Mouse (Mus musculus): ENCODE measurements at regions not wholly inside any gene's neighbourhood (a gene's known extent, or its start where the extent isn't known, plus 50 kb on each side); places are given as distances from the start of the nearest gene placed in this dataset.

DNA sequence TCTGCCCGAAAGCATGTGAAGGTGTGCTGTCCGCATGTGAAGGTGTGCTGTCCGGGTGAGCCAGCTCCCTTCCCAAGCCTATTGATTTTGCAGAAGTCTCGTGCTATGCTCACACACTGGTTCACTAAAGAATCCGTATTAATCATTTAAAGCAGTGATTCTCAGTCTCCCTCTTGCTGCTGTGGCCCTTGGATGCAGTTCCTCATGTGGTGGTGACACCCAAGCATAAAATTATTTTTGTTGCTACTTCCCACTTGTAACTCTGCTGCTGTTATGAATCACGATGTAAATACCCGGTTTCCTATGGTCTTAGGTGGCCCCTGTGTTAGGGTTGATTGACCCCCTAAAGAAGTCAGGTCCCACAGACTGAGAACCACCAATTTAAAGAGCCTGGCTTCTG lies 55.7 kb upstream of the Emb start:
- no peaks in the 10 kb centered on the region for H3K9me3 ChIP-seq (ENCODE audit: control insufficient read depth, low read length)
- H3K36me3 ChIP-seq (ENCODE audit: control insufficient read depth, insufficient read depth): no peaks in the 10 kb centered on the region
- H3K4me2 ChIP-seq (ENCODE audit: low read length): no peak overlapping the region
- H3K4me3 ChIP-seq (replicated peaks; ENCODE audit: low read length): no peak overlapping the region
- no peak overlapping the region for H3K27ac ChIP-seq (ENCODE audit: low read length)
- H3K27me3 ChIP-seq (replicated peaks; ENCODE audit: control insufficient read depth, insufficient read depth, low read length): no peaks in the 10 kb centered on the region
- no peaks in the 10 kb centered on the region for H3K4me1 ChIP-seq (replicated peaks; ENCODE audit: control insufficient read depth, insufficient read depth, low read length)
- 91% methylated on average over 7 of the region's 7 CpGs for WGBS
- no peak for ATAC-seq
- no peak overlapping the region for H3K9ac ChIP-seq (replicated peaks; ENCODE audit: low read depth, low read length)

DNA sequence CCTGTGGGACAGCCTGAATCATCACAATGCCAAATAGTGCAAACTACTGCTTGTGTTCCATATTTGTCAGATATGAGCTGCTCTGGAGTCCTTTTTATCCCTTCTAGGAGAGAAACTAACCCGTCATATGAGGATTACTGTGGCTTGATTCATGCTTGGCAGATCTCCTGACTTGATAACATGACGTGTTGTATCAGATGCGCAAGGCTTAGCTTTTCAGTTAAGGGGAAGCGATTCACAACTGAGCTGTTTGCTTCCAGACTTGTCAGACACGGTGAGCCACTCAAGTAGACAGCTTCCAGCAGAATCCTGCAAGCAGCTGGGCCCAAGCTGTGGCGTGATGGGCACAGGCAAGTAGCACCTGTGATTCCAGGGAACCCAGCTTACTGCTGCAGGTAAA lies 64.5 kb upstream of the Emb start:
- Histone ChIP-seq H3K9me3 (ENCODE audit: control insufficient read depth, low read length) (no peaks in the 10 kb centered on the region), H3K4me2 (ENCODE audit: low read length) (no peak overlapping the region), H3K36me3 (ENCODE audit: control insufficient read depth, insufficient read depth) (no peaks in the 10 kb centered on the region), H3K4me3 (replicated peaks; ENCODE audit: low read length) (no peak overlapping the region), H3K9ac (replicated peaks; ENCODE audit: low read depth, low read length) (no peak overlapping the region), H3K4me1 (replicated peaks; ENCODE audit: control insufficient read depth, insufficient read depth, low read length) (0 out of 2 replicates have a peak, but pooled peaks cover 2% of the 10 kb centered on the region), H3K27me3 (replicated peaks; ENCODE audit: control insufficient read depth, insufficient read depth, low read length) (no peaks in the 10 kb centered on the region), H3K27ac (ENCODE audit: low read length) (no peak overlapping the region)
- peak; percentile 57 for ATAC-seq
- 70% methylated on average over 6 of the region's 6 CpGs for WGBS

DNA sequence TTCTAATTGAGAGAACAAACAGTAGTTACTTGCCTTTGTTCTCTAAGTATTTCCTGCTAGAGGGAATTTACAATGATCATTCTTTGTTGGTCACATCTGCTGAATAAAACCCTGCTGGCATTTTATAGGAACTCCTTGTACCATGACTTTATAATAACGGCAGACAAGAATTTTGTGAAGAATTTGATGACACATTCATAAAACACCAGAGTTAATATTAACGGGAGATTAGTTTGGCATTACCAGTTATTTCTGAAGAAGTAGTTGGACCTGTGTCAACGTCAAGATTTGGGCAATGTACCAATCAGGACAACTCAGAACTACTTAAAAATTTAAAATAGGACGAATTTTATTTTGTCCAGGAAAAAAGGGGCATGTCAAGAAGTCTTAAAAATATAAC lies 65.1 kb upstream of the Emb start:
- Histone ChIP-seq H3K4me3 (replicated peaks; ENCODE audit: low read length) (no peak overlapping the region), H3K27ac (ENCODE audit: low read length) (no peak overlapping the region), H3K4me2 (ENCODE audit: low read length) (no peak overlapping the region), H3K9ac (replicated peaks; ENCODE audit: low read depth, low read length) (no peak overlapping the region), H3K27me3 (replicated peaks; ENCODE audit: control insufficient read depth, insufficient read depth, low read length) (no peaks in the 10 kb centered on the region), H3K9me3 (ENCODE audit: control insufficient read depth, low read length) (no peaks in the 10 kb centered on the region), H3K4me1 (replicated peaks; ENCODE audit: control insufficient read depth, insufficient read depth, low read length) (0 out of 2 replicates have a peak, but pooled peaks cover 2% of the 10 kb centered on the region), H3K36me3 (ENCODE audit: control insufficient read depth, insufficient read depth) (no peaks in the 10 kb centered on the region)
- 68% methylated on average over 4 of the region's 4 CpGs for WGBS
- ATAC-seq: no peak

DNA sequence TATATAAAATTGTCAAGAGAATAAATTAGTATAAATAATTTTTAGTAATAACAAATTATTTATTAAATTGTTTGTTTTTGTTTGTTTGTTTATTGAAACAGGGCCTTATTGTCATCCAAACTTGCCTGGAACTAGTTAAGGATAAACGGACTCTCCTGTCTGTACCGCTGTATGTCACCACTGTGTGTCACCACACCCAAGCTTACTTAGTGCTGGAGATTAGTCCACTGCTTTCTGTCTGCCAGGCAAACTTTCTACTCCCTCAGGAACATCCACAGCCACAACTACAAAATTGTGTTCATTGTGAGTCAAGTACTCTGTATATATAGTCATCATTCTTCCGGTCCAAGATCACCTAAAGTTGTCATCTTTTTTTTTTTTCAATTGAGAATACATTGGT lies 74.0 kb upstream of the Emb start:
- Histone ChIP-seq H3K4me3 (replicated peaks; ENCODE audit: low read length) (no peak overlapping the region), H3K4me2 (ENCODE audit: low read length) (no peak overlapping the region)
- WGBS: 91% methylated on average over 3 of the region's 3 CpGs

DNA sequence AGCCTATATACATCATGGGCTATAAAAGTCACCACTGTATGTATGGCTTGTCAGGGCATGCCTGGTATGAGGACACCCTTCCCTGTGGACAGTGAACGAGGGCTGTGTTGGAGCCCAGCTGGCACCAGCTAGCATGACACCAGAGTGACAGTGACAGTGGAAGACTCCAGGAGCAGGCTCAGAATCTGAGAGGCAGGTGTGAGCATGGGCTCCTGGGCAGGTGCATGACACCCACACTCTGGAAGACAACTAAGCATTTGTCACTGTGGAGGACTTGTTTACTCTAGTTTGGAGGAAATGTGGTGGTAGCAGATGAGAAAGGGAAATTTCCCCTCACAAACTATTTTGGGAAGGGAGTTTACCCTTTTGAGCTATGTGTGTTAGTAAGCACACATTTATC lies 76.2 kb upstream of the Emb start:
- H3K36me3 ChIP-seq (ENCODE audit: control insufficient read depth, insufficient read depth): no peaks in the 10 kb centered on the region
- ATAC-seq: no peak
- H3K4me1 ChIP-seq (replicated peaks; ENCODE audit: control insufficient read depth, insufficient read depth, low read length): no peaks in the 10 kb centered on the region
- no peak overlapping the region for H3K4me2 ChIP-seq (ENCODE audit: low read length)
- no peak overlapping the region for H3K4me3 ChIP-seq (replicated peaks; ENCODE audit: low read length)
- no peaks in the 10 kb centered on the region for H3K27me3 ChIP-seq (replicated peaks; ENCODE audit: control insufficient read depth, insufficient read depth, low read length)
- H3K27ac ChIP-seq (ENCODE audit: low read length): no peak overlapping the region
- H3K9ac ChIP-seq (replicated peaks; ENCODE audit: low read depth, low read length): no peak overlapping the region
- no peaks in the 10 kb centered on the region for H3K9me3 ChIP-seq (ENCODE audit: control insufficient read depth, low read length)
- 83% methylated on average over 1 of the region's 1 CpGs for WGBS

More for the DNA sequence above, 74.0 kb upstream of the Emb start:
- no peak overlapping the region for H3K9ac ChIP-seq (replicated peaks; ENCODE audit: low read depth, low read length)
- no peaks in the 10 kb centered on the region for H3K36me3 ChIP-seq (ENCODE audit: control insufficient read depth, insufficient read depth)
- no peaks in the 10 kb centered on the region for H3K9me3 ChIP-seq (ENCODE audit: control insufficient read depth, low read length)
- H3K27me3 ChIP-seq (replicated peaks; ENCODE audit: control insufficient read depth, insufficient read depth, low read length): no peaks in the 10 kb centered on the region
- H3K4me1 ChIP-seq (replicated peaks; ENCODE audit: control insufficient read depth, insufficient read depth, low read length): no peaks in the 10 kb centered on the region
- H3K27ac ChIP-seq (ENCODE audit: low read length): no peak overlapping the region
- no peak for ATAC-seq

DNA sequence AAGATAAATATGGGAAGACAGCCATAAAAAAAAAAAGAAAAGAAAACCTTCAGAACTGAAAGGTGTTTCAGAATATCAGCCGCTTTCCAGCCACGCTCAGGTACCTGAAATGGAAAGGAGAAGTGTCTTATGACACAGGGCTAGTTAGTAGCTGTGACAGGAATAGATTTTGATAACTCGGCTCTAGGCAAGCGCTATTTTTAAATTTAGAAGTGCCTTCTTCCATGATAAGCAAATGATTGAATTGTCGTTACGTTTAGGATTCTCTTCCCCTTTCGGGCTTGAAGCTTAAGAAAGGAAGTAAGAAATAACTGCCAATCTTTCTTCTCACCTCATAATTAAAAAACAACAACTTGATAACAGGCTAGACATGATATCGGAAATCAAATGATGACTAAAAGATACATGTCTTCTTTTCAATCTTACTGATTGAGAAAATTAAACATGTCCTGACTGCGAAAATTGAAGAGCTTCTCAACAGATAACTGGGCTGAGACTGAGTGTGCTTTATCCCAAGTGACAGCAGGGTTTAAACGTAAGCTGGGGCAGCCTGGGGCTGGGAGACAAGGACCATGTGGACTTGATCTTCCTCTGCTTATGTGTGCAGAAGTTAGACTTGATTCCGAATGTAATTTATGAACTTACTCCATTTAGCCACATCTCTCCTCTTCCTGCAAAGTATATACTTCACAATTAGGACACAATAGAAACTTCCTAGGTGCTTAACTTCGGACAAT lies 80.4 kb upstream of the Emb start:
- H3K4me1 ChIP-seq (replicated peaks; ENCODE audit: control insufficient read depth, insufficient read depth, low read length): no peaks in the 10 kb centered on the region
- H3K36me3 ChIP-seq (ENCODE audit: control insufficient read depth, insufficient read depth): no peaks in the 10 kb centered on the region
- H3K27me3 ChIP-seq (replicated peaks; ENCODE audit: control insufficient read depth, insufficient read depth, low read length): no peaks in the 10 kb centered on the region
- no peak for ATAC-seq
- WGBS: 79% methylated on average over 12 of the region's 12 CpGs
- H3K9ac ChIP-seq (replicated peaks; ENCODE audit: low read depth, low read length): no peak overlapping the region
- H3K9me3 ChIP-seq (ENCODE audit: control insufficient read depth, low read length): no peaks in the 10 kb centered on the region
- no peak overlapping the region for H3K4me3 ChIP-seq (replicated peaks; ENCODE audit: low read length)
- no peak overlapping the region for H3K27ac ChIP-seq (ENCODE audit: low read length)
- no peak overlapping the region for H3K4me2 ChIP-seq (ENCODE audit: low read length)

DNA sequence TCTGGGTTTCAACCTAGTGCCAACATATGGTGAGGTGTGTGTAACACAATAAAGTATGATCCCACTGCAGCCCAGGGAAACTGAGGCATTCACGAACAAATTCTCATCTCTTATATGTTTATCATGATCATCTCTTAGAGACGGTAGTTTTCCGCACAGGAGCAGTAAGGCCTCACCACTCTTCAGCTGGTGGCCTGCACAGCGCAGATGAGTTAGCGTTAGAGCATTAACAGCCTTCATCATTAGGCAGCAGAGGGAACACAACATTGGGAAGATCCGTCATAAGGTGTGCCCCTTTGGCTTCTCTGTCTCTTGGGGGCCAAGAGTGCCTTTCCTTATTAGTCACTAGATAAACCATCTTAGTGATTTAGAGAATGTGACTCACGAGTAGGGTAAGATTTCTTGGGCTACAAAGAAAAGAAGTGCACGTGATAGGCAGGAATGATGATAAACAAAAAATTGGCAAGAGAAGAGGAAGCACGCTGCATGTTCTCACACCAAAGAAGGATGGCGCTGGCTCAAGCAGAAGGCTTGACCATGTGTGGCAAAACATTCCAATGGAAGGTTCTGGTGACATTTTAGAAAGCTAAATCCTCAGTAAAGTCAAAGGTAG lies 81.1 kb upstream of the Emb start:
- Histone ChIP-seq H3K9ac (replicated peaks; ENCODE audit: low read depth, low read length) (no peak overlapping the region), H3K9me3 (ENCODE audit: control insufficient read depth, low read length) (no peaks in the 10 kb centered on the region), H3K27ac (ENCODE audit: low read length) (no peak overlapping the region), H3K27me3 (replicated peaks; ENCODE audit: control insufficient read depth, insufficient read depth, low read length) (no peaks in the 10 kb centered on the region), H3K4me2 (ENCODE audit: low read length) (no peak overlapping the region), H3K36me3 (ENCODE audit: control insufficient read depth, insufficient read depth) (no peaks in the 10 kb centered on the region), H3K4me3 (replicated peaks; ENCODE audit: low read length) (no peak overlapping the region), H3K4me1 (replicated peaks; ENCODE audit: control insufficient read depth, insufficient read depth, low read length) (no peaks in the 10 kb centered on the region)
- no peak for ATAC-seq
- WGBS: 86% methylated on average over 10 of the region's 10 CpGs

DNA sequence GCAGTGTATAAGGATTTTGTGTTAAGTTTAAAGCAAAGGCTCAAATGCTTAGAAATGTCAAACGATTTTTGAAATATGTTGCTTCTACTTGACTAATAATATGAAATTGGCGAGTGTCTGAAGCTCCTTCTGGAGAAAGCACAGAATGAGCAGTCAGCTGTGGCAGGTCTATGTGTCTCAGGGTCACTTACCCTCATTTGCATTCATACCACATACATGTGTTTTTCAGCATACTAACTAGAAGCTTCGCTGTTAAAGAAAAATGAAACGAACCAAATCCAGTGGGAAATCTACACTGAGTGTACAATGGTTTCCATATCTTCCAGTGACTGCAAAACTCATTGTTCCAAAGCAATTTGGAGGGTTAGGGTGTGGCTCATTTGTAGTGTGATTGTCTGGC lies 88.7 kb upstream of the Emb start:
- Histone ChIP-seq H3K9me3 (ENCODE audit: control insufficient read depth, low read length) (no peaks in the 10 kb centered on the region), H3K27ac (ENCODE audit: low read length) (no peak overlapping the region), H3K9ac (replicated peaks; ENCODE audit: low read depth, low read length) (no peak overlapping the region), H3K4me1 (replicated peaks; ENCODE audit: control insufficient read depth, insufficient read depth, low read length) (no peaks in the 10 kb centered on the region), H3K4me2 (ENCODE audit: low read length) (no peak overlapping the region), H3K36me3 (ENCODE audit: control insufficient read depth, insufficient read depth) (no peaks in the 10 kb centered on the region), H3K27me3 (replicated peaks; ENCODE audit: control insufficient read depth, insufficient read depth, low read length) (no peaks in the 10 kb centered on the region), H3K4me3 (replicated peaks; ENCODE audit: low read length) (no peak overlapping the region)
- no peak for ATAC-seq
- 48% methylated on average over 4 of the region's 4 CpGs for WGBS

DNA sequence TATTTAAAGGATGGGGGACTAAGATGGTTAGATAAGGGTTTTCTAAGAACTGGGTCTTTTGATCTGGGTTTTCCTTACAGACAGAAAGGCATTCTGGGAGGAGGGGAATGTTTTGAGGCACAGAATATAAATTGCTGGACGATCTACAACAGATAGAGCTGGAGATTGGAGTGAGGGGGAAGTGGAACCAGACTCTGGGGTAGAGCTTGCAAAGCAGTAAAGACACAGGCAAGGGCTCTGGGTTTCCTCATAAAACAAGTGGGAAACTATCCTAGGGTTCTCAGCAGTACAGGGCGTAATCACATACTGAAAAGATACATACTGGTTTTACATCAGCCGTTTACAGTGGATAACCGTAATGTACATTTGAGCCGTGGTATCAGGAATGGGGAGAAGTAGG lies 89.5 kb upstream of the Parp8 start:
- Histone ChIP-seq H3K4me3 (replicated peaks; ENCODE audit: low read length) (no peak overlapping the region), H3K27ac (ENCODE audit: low read length) (no peak overlapping the region), H3K4me2 (ENCODE audit: low read length) (no peak overlapping the region), H3K9ac (replicated peaks; ENCODE audit: low read depth, low read length) (no peak overlapping the region), H3K36me3 (ENCODE audit: control insufficient read depth, insufficient read depth) (no peaks in the 10 kb centered on the region), H3K9me3 (ENCODE audit: control insufficient read depth, low read length) (no peaks in the 10 kb centered on the region), H3K27me3 (replicated peaks; ENCODE audit: control insufficient read depth, insufficient read depth, low read length) (no peaks in the 10 kb centered on the region), H3K4me1 (replicated peaks; ENCODE audit: control insufficient read depth, insufficient read depth, low read length) (no peaks in the 10 kb centered on the region)
- no peak for ATAC-seq
- 87% methylated on average over 5 of the region's 5 CpGs for WGBS

Measured in forebrain, embryonic 16.5 days (tissue).